Mouse (Mus musculus): ENCODE measurements around the gene Fam243.

- no peak for TF ChIP-seq EP300 (IDR thresholded peaks at IDR 0.05; ENCODE audit: low read depth)
- TF ChIP-seq CTCF (IDR thresholded peaks at IDR 0.05; ENCODE audit: low read depth): no peak
These were observed 5.0 kb downstream of the Fam243 start for GRCm38 (mm10) chr16:92316049-92316738.

Data from heart, postnatal 0 days (tissue).